In genomic region chr17:48366806-48367205, GRCm38 (mm10) we compare ENCODE assay signal across 27 mouse cellular contexts. TPM values are rescaled to one million over a fixed set of nuclear protein-coding genes. Genes with fewer than 3 reads are reported as not detected.
DNase-seq lines count a peak whose midpoint lies in the region; ATAC-seq lines count a peak whose summit lies in the region.
"Had no signal": no experiment of that assay in that cellular context is flagged by ENCODE, and none has a peak within 500 bp of the region (broad histone marks: within the 10 kb centered on the region; RNA-seq: fewer than 3 reads in every experiment).

No protein-coding gene starts in this region.

- H3K4me1 ChIP-seq in heart, embryonic 10.5 days, result peaks cover 25% of the 10 kb centered on the region
- H3K4me1 ChIP-seq in forebrain, embryonic 14.5 days (ENCODE audit: control insufficient read depth, insufficient read depth, low read length), result no peaks in the 10 kb centered on the region
- 0 out of 2 replicates have a peak, but pooled peaks cover 3% of the 10 kb centered on the region for H3K4me1 ChIP-seq in embryonic facial prominence, embryonic 10.5 days
- H3K4me1 ChIP-seq: embryonic facial prominence, embryonic 13.5 days; embryonic facial prominence, embryonic 15.5 days had no signal

- WGBS in heart, embryonic 10.5 days, result 73% methylated on average over 5 of the region's 5 CpGs
- WGBS in forebrain, embryonic 14.5 days, result 94% methylated on average over 5 of the region's 5 CpGs
- 92% methylated on average over 5 of the region's 5 CpGs for WGBS in embryonic facial prominence, embryonic 10.5 days

- H3K4me3 ChIP-seq in heart, embryonic 10.5 days, result no peak overlapping the region
- no peak overlapping the region for H3K4me3 ChIP-seq in forebrain, embryonic 14.5 days (ENCODE audit: low read depth, low read length)
- H3K4me3 ChIP-seq in embryonic facial prominence, embryonic 10.5 days, result no peak overlapping the region
- H3K4me3 ChIP-seq: embryonic facial prominence, embryonic 13.5 days; embryonic facial prominence, embryonic 15.5 days; erythroblast, embryonic 14.5 days; forebrain, embryonic 13.5 days had no signal

- DNase-seq in heart, adult 11 months, result peak; percentile 85
- no peak for DNase-seq in heart, embryonic 10.5 days (ENCODE audit: low spot score)
- DNase-seq in 3134 (ENCODE audit: extremely low read depth, insufficient read length, low spot score) (peak; percentile 20), NIH3T3 (ENCODE audit: low read depth) (peak; percentile 87)
- DNase-seq in fibroblast of lung, adult 2 months (ENCODE audit: low read depth), result peak; percentile 8
- no peak for DNase-seq in forebrain, embryonic 14.5 days (ENCODE audit: low spot score)
- DNase-seq in embryonic facial prominence, embryonic 10.5 days (ENCODE audit: low spot score), result no peak
- DNase-seq: adrenal gland, adult 8-10 months; adrenal gland, postnatal 14 days; adrenal gland, postnatal 36 days; B cell, adult 2 months; cerebellum, adult 11-12 months; cerebellum, adult 2 months; cerebellum, adult 9-10 months; cerebellum, postnatal 10 days; cerebellum, postnatal 25 days had no signal

- no peak for ATAC-seq in forebrain, embryonic 14.5 days
- ATAC-seq in granulocyte monocyte progenitor cell, adult 5-6 weeks (replicated peaks; ENCODE audit: poor library complexity, severe bottlenecking), result no peak
- ATAC-seq: CD4-positive, CD25-positive, alpha-beta regulatory T cell, adult 4 months; forebrain, embryonic 13.5 days; forebrain, embryonic 16.5 days had no signal

- H3K4me2 ChIP-seq in forebrain, embryonic 14.5 days (ENCODE audit: low read length), result no peak overlapping the region
- H3K4me2 ChIP-seq: embryonic facial prominence, embryonic 13.5 days; embryonic facial prominence, embryonic 15.5 days; forebrain, embryonic 13.5 days had no signal

- H3K27me3 ChIP-seq in heart, embryonic 10.5 days (ENCODE audit: insufficient read depth, poor library complexity, severe bottlenecking), result no peaks in the 10 kb centered on the region
- no peaks in the 10 kb centered on the region for H3K27me3 ChIP-seq in forebrain, embryonic 14.5 days (replicated peaks; ENCODE audit: control insufficient read depth, insufficient read depth, low read length)
- no peaks in the 10 kb centered on the region for H3K27me3 ChIP-seq in embryonic facial prominence, embryonic 10.5 days (replicated peaks; ENCODE audit: low read depth, poor library complexity, severe bottlenecking)
- H3K27me3 ChIP-seq: embryonic facial prominence, embryonic 13.5 days; embryonic facial prominence, embryonic 15.5 days; forebrain, embryonic 13.5 days had no signal

- no peaks in the 10 kb centered on the region for H3K9me3 ChIP-seq in heart, embryonic 10.5 days
- no peaks in the 10 kb centered on the region for H3K9me3 ChIP-seq in forebrain, embryonic 14.5 days (replicated peaks; ENCODE audit: control insufficient read depth, low read length)
- H3K9me3 ChIP-seq in embryonic facial prominence, embryonic 10.5 days, result no peaks in the 10 kb centered on the region
- H3K9me3 ChIP-seq: embryonic facial prominence, embryonic 13.5 days; embryonic facial prominence, embryonic 15.5 days; forebrain, embryonic 13.5 days; G1E had no signal

- H3K9ac ChIP-seq in forebrain, embryonic 14.5 days (ENCODE audit: low read length), result no peak overlapping the region
- H3K9ac ChIP-seq: embryonic facial prominence, embryonic 13.5 days; embryonic facial prominence, embryonic 15.5 days; forebrain, embryonic 13.5 days had no signal

- H3K27ac ChIP-seq in heart, embryonic 10.5 days, result no peak overlapping the region
- no peak overlapping the region for H3K27ac ChIP-seq in forebrain, embryonic 14.5 days (ENCODE audit: low read depth, low read length)
- no peak overlapping the region for H3K27ac ChIP-seq in embryonic facial prominence, embryonic 10.5 days (replicated peaks)
- H3K27ac ChIP-seq: embryonic facial prominence, embryonic 13.5 days; embryonic facial prominence, embryonic 15.5 days; forebrain, embryonic 13.5 days had no signal

- H3K36me3 ChIP-seq in heart, embryonic 10.5 days, result no peaks in the 10 kb centered on the region
- H3K36me3 ChIP-seq in forebrain, embryonic 14.5 days (ENCODE audit: control insufficient read depth, insufficient read depth, low read length), result no peaks in the 10 kb centered on the region
- H3K36me3 ChIP-seq in embryonic facial prominence, embryonic 10.5 days (replicated peaks), result no peaks in the 10 kb centered on the region
- H3K36me3 ChIP-seq: embryonic facial prominence, embryonic 13.5 days; embryonic facial prominence, embryonic 15.5 days; G1E had no signal

RNA-seq across cellular contexts. Expression of gene Treml1, which starts 7.1 kb away (rescaled TPM):
- polyA plus RNA-seq in heart, embryonic 10.5 days (2016; fragmentation: Nextera tagmentation; extraction: Ambion mirVana), result 3.7 and 6.3 TPM in 2 replicates
- 0.22 and 0.42 TPM in 2 replicates for polyA plus RNA-seq in forebrain, embryonic 14.5 days (2014; fragmentation: Nextera tagmentation; extraction: Ambion mirVana)
- total RNA-seq in granulocyte monocyte progenitor cell, adult 5-6 weeks (2014; fragmentation: Nextera tagmentation), result not detected in 2 replicates
- 0.41 TPM in 1 of 2 replicates, not detected in the other for total RNA-seq in granulocyte monocyte progenitor cell, adult 5-6 weeks (2017)
- 1.0 and 2.2 TPM in 2 replicates for polyA plus RNA-seq in embryonic facial prominence, embryonic 10.5 days (2016; fragmentation: Nextera tagmentation; extraction: Ambion mirVana)
- total RNA-seq: CH12.LX had no signal
- polyA plus RNA-seq: CD4-positive, CD25-positive, alpha-beta regulatory T cell, adult 4 months had no signal

RNA-seq across cellular contexts. Expression of gene Trem2, which starts 20.6 kb away (rescaled TPM):
- polyA plus RNA-seq in heart, embryonic 10.5 days (2016; fragmentation: Nextera tagmentation; extraction: Ambion mirVana), result 0.36 and 1.2 TPM in 2 replicates
- 3.9 and 4.6 TPM in 2 replicates for polyA plus RNA-seq in forebrain, embryonic 14.5 days (2014; fragmentation: Nextera tagmentation; extraction: Ambion mirVana)
- 2.8 and 6.4 TPM in 2 replicates for total RNA-seq in granulocyte monocyte progenitor cell, adult 5-6 weeks (2014; fragmentation: Nextera tagmentation)
- 3.7 and 4.2 TPM in 2 replicates for total RNA-seq in granulocyte monocyte progenitor cell, adult 5-6 weeks (2017)
- polyA plus RNA-seq in embryonic facial prominence, embryonic 10.5 days (2016; fragmentation: Nextera tagmentation; extraction: Ambion mirVana), result 0.59 and 2.5 TPM in 2 replicates
- total RNA-seq: CH12.LX had no signal
- polyA plus RNA-seq: CD4-positive, CD25-positive, alpha-beta regulatory T cell, adult 4 months had no signal

RNA-seq across cellular contexts. Expression of gene Nfya, which starts 42.9 kb away (rescaled TPM):
- 13.7 and 17.3 TPM in 2 replicates for polyA plus RNA-seq in heart, embryonic 10.5 days (2016; fragmentation: Nextera tagmentation; extraction: Ambion mirVana)
- polyA plus RNA-seq in forebrain, embryonic 14.5 days (2014; fragmentation: Nextera tagmentation; extraction: Ambion mirVana), result 20.7 and 23.2 TPM in 2 replicates
- 96.6 and 101 TPM in 2 replicates for total RNA-seq in granulocyte monocyte progenitor cell, adult 5-6 weeks (2014; fragmentation: Nextera tagmentation)
- 50.9 and 56.0 TPM in 2 replicates for total RNA-seq in granulocyte monocyte progenitor cell, adult 5-6 weeks (2017)
- polyA plus RNA-seq in embryonic facial prominence, embryonic 10.5 days (2016; fragmentation: Nextera tagmentation; extraction: Ambion mirVana), result 25.4 and 26.6 TPM in 2 replicates

RNA-seq across cellular contexts. Expression of gene Oard1, which starts 43.0 kb away (rescaled TPM):
- polyA plus RNA-seq in heart, embryonic 10.5 days (2016; fragmentation: Nextera tagmentation; extraction: Ambion mirVana), result 56.7 and 78.1 TPM in 2 replicates
- 59.2 and 73.6 TPM in 2 replicates for polyA plus RNA-seq in forebrain, embryonic 14.5 days (2014; fragmentation: Nextera tagmentation; extraction: Ambion mirVana)
- total RNA-seq in granulocyte monocyte progenitor cell, adult 5-6 weeks (2014; fragmentation: Nextera tagmentation), result 52.6 and 59.4 TPM in 2 replicates
- total RNA-seq in granulocyte monocyte progenitor cell, adult 5-6 weeks (2017), result 52.9 and 58.7 TPM in 2 replicates
- 87.8 and 89.5 TPM in 2 replicates for polyA plus RNA-seq in embryonic facial prominence, embryonic 10.5 days (2016; fragmentation: Nextera tagmentation; extraction: Ambion mirVana)

RNA-seq across cellular contexts. Expression of gene B430306N03Rik, which starts 50.9 kb away (rescaled TPM):
- 0.13 TPM in 1 of 2 replicates, not detected in the other for polyA plus RNA-seq in heart, embryonic 10.5 days (2016; fragmentation: Nextera tagmentation; extraction: Ambion mirVana)
- polyA plus RNA-seq in forebrain, embryonic 14.5 days (2014; fragmentation: Nextera tagmentation; extraction: Ambion mirVana), result 0.14 TPM in 1 of 2 replicates, not detected in the other
- total RNA-seq in granulocyte monocyte progenitor cell, adult 5-6 weeks (2014; fragmentation: Nextera tagmentation), result 3.1 and 8.2 TPM in 2 replicates
- 3.0 TPM in 2 replicates for total RNA-seq in granulocyte monocyte progenitor cell, adult 5-6 weeks (2017)
- not detected in 2 replicates for polyA plus RNA-seq in embryonic facial prominence, embryonic 10.5 days (2016; fragmentation: Nextera tagmentation; extraction: Ambion mirVana)
- polyA plus RNA-seq: embryonic facial prominence, embryonic 11.5 days; embryonic facial prominence, embryonic 13.5 days; forebrain, embryonic 11.5 days; forebrain, embryonic 16.5 days had no signal

Comparison
In these comparisons a context has a peak if more than half of its experiments do, and no peak if none do; other contexts are left out.
1. DNase-seq: peak in heart, adult 11 months (single experiment), 3134 (single experiment), NIH3T3 (single experiment) and fibroblast of lung, adult 2 months (single experiment); none in heart, embryonic 10.5 days (single experiment), forebrain, embryonic 14.5 days (single experiment) and embryonic facial prominence, embryonic 10.5 days (single experiment).